Mouse (Mus musculus) stomach, postnatal 0 days (tissue): ENCODE measurements around the gene Ngef.

Source experiments
- CTCF ChIP-seq: IDR thresholded peaks from 2 replicates; pipeline ENCODE4 v1.5.1; 2016; ENCODE audit warnings: antibody characterized with exemption, low read depth, mild to moderate bottlenecking, moderate library complexity
- EP300 ChIP-seq: optimal IDR thresholded peaks from 2 replicates; pipeline ENCODE3; 2016; ENCODE audit warnings: antibody characterized with exemption

GRCm38 (mm10) chr1:87475076-87475895 is 98.4 kb downstream of the Ngef start:
- TF ChIP-seq CTCF (no peak), EP300 (no peak)
